Mouse (Mus musculus): ENCODE data around the gene Nipbl. TPM values are rescaled to one million over a fixed set of nuclear protein-coding genes. Genes with fewer than 3 reads are reported as not detected.

The Nipbl gene
- polyA plus RNA-seq, 1 experiment: 7.1 TPM

DNA sequence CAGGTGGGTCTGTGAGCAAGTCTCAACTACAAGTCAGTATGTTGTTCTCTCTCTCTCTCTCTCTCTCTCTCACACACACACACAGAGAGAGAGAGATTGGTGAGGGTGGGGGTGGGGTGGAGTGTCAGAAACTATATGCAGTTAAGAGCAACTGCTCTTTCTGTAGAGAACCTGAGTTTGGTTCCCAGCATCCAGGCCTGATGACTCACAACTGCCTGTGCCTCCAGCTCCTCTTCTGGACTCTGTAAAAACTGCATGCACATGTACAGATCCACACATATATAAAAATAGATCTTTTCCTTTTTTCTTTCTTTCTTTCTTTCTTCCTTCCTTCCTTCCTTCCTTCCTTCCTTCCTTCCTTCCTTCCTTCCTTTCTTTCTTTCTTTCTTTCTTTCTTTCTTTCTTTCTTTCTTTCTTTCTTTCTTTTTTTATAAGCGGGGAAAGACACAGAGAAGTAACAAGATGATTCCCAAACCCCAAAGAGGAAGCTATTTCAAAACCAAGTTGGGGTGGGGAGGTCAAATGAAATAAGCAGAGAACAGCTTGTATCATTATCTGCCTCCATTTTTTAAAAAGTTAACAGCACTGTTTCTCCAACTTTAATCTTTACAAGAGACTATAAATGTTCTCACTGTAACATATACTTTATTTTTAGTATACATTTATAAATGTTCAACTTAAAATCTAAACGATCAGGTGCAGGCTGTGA lies 10.9 kb downstream of the Nipbl start:
- no peak overlapping the region for H3K4me3 ChIP-seq (replicated peaks; ENCODE audit: extremely low read depth, low read depth, low read length)
- WGBS: 79% methylated on average over 2 of the region's 2 CpGs
- no peak for DNase-seq
- H3K4me1 ChIP-seq (ENCODE audit: control insufficient read depth, insufficient read depth, low read length): peaks cover 4% of the 10 kb centered on the region
- TF ChIP-seq POLR2A (IDR thresholded peaks at IDR 0.05; ENCODE audit: borderline replicate concordance, extremely low read depth, low read depth, low read length): no peak
- no peak for TF ChIP-seq CTCF (IDR thresholded peaks at IDR 0.05; ENCODE audit: insufficient read depth, low read length)

DNA sequence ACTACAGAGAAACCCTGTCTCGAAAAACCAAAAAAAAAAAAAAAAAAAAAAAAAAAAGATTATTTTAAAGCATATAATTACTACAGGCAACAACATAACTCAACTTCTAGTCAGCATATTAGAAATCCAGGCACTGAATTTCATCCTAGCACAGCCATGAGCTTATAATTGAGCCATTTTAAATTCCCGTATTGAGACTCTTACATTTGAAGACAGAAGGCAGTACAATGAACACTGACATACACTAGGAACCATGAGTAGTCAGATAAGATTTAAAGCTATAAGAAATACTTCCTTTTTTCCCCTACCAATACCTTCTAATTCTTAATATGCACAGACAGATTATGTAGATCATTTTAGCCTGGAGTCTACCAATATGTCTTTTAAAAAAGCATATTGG lies 11.7 kb downstream of the Nipbl start:
- Histone ChIP-seq H3K4me3 (replicated peaks; ENCODE audit: extremely low read depth, low read depth, low read length) (no peak overlapping the region), H3K4me1 (ENCODE audit: control insufficient read depth, insufficient read depth, low read length) (peaks cover 4% of the 10 kb centered on the region)
- DNase-seq: no peak
- 88% methylated on average over 2 of the region's 2 CpGs for WGBS
- TF ChIP-seq CTCF (IDR thresholded peaks at IDR 0.05; ENCODE audit: insufficient read depth, low read length) (no peak), POLR2A (IDR thresholded peaks at IDR 0.05; ENCODE audit: borderline replicate concordance, extremely low read depth, low read depth, low read length) (no peak)

- H3K4me1 ChIP-seq (ENCODE audit: control insufficient read depth, insufficient read depth, low read length): peaks cover 4% of the 10 kb centered on the region
- TF ChIP-seq POLR2A (IDR thresholded peaks at IDR 0.05; ENCODE audit: borderline replicate concordance, extremely low read depth, low read depth, low read length) (no peak), CTCF (IDR thresholded peaks at IDR 0.05; ENCODE audit: insufficient read depth, low read length) (no peak)
- WGBS: 59% methylated on average over 5 of the region's 5 CpGs
- no peak for DNase-seq
- H3K4me3 ChIP-seq (replicated peaks; ENCODE audit: extremely low read depth, low read depth, low read length): no peak overlapping the region
Observed at GRCm38 (mm10) chr15:8429502-8429901, 14.8 kb downstream of the Nipbl start.

DNA sequence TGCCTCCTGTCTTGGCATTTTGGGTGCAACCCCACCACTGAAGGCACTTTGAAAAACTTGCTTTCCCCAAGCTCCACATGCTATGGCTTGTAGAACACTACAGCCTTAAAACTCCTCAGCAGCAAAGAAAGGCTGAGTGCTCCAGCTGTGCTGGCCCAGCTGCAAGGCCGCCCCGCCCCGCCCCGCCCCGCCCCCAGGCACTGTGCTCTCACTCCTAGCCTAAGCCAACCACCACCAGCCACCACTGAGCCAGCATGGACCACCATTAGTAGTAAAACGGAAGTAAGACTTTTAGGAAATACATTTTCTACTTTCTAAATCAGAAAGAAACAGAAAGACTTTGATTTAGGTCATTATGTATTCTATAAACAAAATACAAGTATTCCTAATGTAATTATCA lies 23.4 kb downstream of the Nipbl start:
- DNase-seq: no peak
- WGBS: 54% methylated on average over 6 of the region's 6 CpGs
- TF ChIP-seq POLR2A (IDR thresholded peaks at IDR 0.05; ENCODE audit: borderline replicate concordance, extremely low read depth, low read depth, low read length) (no peak), CTCF (IDR thresholded peaks at IDR 0.05; ENCODE audit: insufficient read depth, low read length) (no peak)
- H3K4me3 ChIP-seq (replicated peaks; ENCODE audit: extremely low read depth, low read depth, low read length): no peak overlapping the region
- peaks cover 3% of the 10 kb centered on the region; the same call in 1 of the 2 replicates for H3K4me1 ChIP-seq (ENCODE audit: control insufficient read depth, insufficient read depth, low read length)

- TF ChIP-seq POLR2A (IDR thresholded peaks at IDR 0.05; ENCODE audit: borderline replicate concordance, extremely low read depth, low read depth, low read length) (no peak), CTCF (IDR thresholded peaks at IDR 0.05; ENCODE audit: insufficient read depth, low read length) (no peak)
- WGBS: 71% methylated on average over 4 of the region's 4 CpGs
- Histone ChIP-seq H3K4me3 (replicated peaks; ENCODE audit: extremely low read depth, low read depth, low read length) (no peak overlapping the region), H3K4me1 (ENCODE audit: control insufficient read depth, insufficient read depth, low read length) (peaks cover 11% of the 10 kb centered on the region)
- DNase-seq: no peak
Observed at GRCm38 (mm10) chr15:8416500-8417138, 27.6 kb downstream of the Nipbl start.

- WGBS: 77% methylated on average over 3 of the region's 3 CpGs
- no peak for TF ChIP-seq CTCF (IDR thresholded peaks at IDR 0.05; ENCODE audit: insufficient read depth, low read length)
- no peak for TF ChIP-seq POLR2A (IDR thresholded peaks at IDR 0.05; ENCODE audit: borderline replicate concordance, extremely low read depth, low read depth, low read length)
- Histone ChIP-seq H3K4me3 (replicated peaks; ENCODE audit: extremely low read depth, low read depth, low read length) (no peak overlapping the region), H3K4me1 (ENCODE audit: control insufficient read depth, insufficient read depth, low read length) (peaks cover 13% of the 10 kb centered on the region)
- no peak for DNase-seq
Observed at GRCm38 (mm10) chr15:8413356-8413755, 30.9 kb downstream of the Nipbl start.

DNA sequence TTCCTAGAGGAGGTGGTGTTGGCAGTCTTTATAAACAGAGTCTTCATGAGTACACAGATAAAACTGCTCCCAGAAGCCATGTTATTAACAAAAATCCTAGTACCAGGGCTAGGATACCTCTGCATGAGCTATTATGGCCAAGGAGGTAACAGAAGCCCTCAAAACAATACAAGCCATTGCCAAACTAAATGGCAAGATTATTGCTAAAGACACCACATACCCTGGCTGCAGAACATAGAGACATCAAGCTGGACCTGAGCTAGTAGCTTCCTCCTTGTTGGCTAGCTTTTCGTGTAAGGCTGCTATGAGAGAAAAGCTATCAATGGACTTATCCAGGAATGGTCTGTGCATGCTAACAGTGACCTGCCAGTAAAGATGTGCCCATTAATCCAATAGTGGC lies 32.4 kb downstream of the Nipbl start:
- H3K4me3 ChIP-seq (replicated peaks; ENCODE audit: extremely low read depth, low read depth, low read length): no peak overlapping the region
- TF ChIP-seq POLR2A (IDR thresholded peaks at IDR 0.05; ENCODE audit: borderline replicate concordance, extremely low read depth, low read depth, low read length) (no peak), CTCF (IDR thresholded peaks at IDR 0.05; ENCODE audit: insufficient read depth, low read length) (no peak)
- no peak for DNase-seq
- WGBS: 67% methylated on average over 1 of the region's 1 CpGs
- H3K4me1 ChIP-seq (ENCODE audit: control insufficient read depth, insufficient read depth, low read length): peaks cover 13% of the 10 kb centered on the region

DNA sequence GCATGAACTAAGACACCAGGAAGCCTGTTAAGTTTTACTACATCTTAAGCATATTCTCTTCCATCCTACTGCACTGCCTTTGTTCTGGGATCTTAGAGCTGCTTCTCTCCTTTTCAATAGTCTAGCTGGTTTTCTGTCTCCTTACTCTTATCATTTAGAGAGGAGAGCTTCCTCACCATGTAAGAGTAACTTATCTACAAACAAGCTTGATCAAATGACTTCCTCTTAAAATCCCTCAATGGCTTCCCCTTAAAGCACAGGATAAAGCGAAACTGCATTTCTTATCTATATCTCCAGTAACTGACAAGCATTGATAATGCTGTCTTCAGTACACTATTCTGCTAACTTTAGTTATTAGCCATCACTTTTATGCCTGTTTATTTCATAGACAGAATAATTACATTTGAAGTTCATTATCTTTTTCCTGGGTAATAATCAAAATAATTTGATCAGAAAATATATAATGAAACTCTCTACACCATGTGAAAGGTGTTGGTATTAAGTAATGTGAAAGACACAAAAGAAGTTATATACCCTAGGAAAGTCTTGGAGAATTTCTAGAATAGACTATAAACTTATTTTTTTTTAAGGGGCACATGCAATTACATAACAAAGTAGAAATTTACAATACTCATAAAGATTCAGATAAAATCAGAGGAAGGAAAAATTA lies 33.0 kb downstream of the Nipbl start:
- Histone ChIP-seq H3K4me3 (replicated peaks; ENCODE audit: extremely low read depth, low read depth, low read length) (no peak overlapping the region), H3K4me1 (ENCODE audit: control insufficient read depth, insufficient read depth, low read length) (peaks cover 13% of the 10 kb centered on the region)
- WGBS: 39% methylated on average over 1 of the region's 1 CpGs
- DNase-seq: no peak
- TF ChIP-seq CTCF (IDR thresholded peaks at IDR 0.05; ENCODE audit: insufficient read depth, low read length): no peak
- TF ChIP-seq POLR2A (IDR thresholded peaks at IDR 0.05; ENCODE audit: borderline replicate concordance, extremely low read depth, low read depth, low read length): no peak

DNA sequence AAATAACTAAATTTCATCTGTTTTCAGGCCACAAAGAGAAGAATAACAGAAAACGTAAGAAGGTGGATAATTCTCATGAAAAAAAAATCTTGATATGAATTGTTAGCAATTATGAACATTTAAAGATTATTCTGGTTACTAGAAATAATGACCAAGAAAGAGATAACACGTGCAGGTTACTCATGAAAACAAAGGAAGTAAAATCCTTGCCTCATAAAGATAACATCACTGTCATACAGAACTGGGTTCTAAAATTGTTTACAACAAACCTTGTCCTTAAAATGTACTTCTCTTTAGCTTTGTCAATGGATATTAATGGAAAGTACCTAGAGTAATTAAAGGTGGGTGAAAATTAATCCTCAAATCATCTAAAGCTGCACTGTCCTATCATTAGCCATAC lies 37.2 kb downstream of the Nipbl start:
- 69% methylated on average over 2 of the region's 2 CpGs for WGBS
- TF ChIP-seq POLR2A (IDR thresholded peaks at IDR 0.05; ENCODE audit: borderline replicate concordance, extremely low read depth, low read depth, low read length) (no peak), CTCF (IDR thresholded peaks at IDR 0.05; ENCODE audit: insufficient read depth, low read length) (no peak)
- DNase-seq: no peak
- Histone ChIP-seq H3K4me1 (ENCODE audit: control insufficient read depth, insufficient read depth, low read length) (peaks cover 10% of the 10 kb centered on the region), H3K4me3 (replicated peaks; ENCODE audit: extremely low read depth, low read depth, low read length) (no peak overlapping the region)

Data from lung, adult 2 months (tissue).